Mouse (Mus musculus) ES-Bruce4 (cell line): ENCODE measurements around the gene Cryba4.

ENCODE experiments used
- CTCF ChIP-seq: IDR thresholded peaks from one replicate; pipeline ENCODE4 v1.8.1; 2011; ENCODE audit warnings: low read depth, low read length
- EP300 ChIP-seq: IDR thresholded peaks from 2 replicates; pipeline ENCODE4 v1.6.1; 2011; ENCODE audit warnings: low read depth, low read length; ENCODE audit not compliant: insufficient read depth
- POLR2A ChIP-seq: IDR thresholded peaks from one replicate; pipeline ENCODE4 v1.8.1; 2011; ENCODE audit warnings: low read length; ENCODE audit not compliant: insufficient read depth

DNA sequence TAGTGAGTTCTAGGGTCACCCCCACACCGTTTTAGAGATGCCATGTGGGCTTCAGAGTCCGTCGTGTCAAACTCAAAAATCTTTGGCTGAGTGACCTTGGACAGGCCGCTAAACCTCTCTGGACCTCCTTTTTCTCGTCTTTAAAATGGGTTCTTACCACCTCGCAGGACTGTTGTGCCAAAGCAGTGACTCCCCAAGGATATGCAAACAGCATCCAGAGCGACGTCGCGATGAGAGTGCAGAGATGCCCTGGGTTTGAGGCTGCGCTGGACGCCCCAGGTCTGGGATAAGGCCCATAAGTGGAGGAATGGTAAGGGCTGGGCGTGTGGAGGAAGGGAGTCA, 24.4 kb downstream of the Cryba4 start:
- TF ChIP-seq CTCF, result no peak
- TF ChIP-seq POLR2A, result no peak
- TF ChIP-seq EP300, result no peak
